Mouse (Mus musculus) v-Abl transformed pro-B cells (cell line): ENCODE results near the gene Sobp.

Experiments used
- in situ Hi-C, 2 experiments: fragments of 400-800 bp; cut with MboI; formaldehyde crosslinking; loops; one replicate each; pipeline ENCODE4 v1.15.1; 2025; ENCODE audit not compliant: unreplicated experiment in 2 of 2

Gene Sobp

DNA sequence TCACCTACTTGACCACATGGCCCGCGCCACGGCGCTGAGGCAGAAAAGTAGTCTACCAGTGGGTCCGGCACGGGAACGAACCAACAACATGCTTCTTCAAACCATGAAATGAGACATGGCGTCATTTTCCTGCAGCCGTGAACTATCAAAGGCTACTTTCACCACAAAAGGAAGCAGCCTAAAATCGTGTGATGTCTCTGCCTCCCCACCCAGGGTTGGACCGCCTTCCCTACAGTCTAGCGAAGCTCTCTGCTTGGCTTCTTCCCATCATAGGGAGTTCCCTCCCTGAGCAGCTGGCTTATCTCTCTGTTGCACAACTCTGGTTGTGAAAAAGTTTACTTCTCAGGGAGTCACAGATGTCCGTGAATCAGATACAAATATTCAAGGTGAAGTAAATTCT, 211.7 kb downstream of the Sobp start:
- in situ Hi-C loops: no loop called here

DNA sequence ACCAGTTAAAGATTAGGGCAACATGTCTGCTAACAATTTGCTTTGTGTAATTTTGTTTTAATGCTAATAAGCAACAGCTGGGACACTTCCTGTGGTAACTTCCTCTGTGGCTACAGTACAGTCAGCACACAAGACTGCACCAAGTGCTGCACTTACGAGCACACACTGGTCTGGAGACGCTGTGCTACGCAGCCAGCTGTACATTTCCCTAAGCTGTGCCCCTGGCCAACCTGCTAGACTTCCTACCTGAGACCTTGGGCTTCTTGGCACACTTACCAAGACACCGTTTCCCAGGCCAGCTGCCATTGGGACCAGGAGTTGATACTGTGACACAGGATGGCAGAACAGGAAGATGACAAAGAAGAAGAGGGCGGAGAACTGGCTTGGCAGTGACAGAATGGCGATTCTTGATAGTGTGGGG, 212.1 kb downstream of the Sobp start:
- in situ Hi-C loops: no loop called here

DNA sequence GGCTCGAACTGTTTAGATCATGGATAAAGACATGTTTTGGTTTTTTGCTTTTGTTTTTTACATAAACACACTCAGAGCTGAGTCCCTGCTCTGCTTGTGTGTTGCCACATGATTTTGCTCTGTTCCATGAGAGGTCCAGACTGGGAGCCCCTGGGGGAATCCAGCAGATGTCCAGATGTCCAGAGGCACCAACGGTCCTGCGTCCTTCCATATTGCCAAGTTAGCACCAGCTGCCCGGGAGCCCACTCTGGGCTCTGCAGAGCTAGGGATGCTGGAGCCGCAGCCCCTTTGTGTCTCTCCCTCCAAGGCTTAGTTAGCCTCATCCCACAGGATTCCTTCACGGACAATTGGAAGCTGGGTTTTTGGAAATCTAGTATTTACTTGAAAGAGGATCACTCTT, 212.6 kb downstream of the Sobp start:
- in situ Hi-C loops: no loop called here

DNA sequence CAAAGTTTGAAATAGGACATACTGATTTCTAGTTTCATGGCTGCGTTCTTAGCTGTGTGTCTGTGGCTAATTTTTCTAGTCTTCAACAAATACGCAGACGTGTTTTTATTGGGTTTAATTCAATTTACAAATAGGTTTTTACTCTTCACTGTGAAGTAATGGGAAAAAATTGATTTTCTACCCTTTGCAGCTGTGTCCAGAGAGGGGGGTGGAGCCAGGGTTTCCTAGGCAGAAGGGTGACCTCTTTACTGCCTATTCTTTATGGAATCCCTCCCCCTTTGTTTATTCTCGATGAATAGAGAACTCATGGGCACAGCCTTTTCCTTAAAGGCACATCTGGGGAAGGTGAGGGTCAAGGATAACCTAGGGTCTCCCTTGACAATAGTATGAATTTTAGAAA, 215.6 kb downstream of the Sobp start:
- in situ Hi-C loops: loop anchor here (5.0 to 10.0 kb wide), 4 partner anchors 34 to 1216 kb away; no protein-coding TSS in a partner anchor

DNA sequence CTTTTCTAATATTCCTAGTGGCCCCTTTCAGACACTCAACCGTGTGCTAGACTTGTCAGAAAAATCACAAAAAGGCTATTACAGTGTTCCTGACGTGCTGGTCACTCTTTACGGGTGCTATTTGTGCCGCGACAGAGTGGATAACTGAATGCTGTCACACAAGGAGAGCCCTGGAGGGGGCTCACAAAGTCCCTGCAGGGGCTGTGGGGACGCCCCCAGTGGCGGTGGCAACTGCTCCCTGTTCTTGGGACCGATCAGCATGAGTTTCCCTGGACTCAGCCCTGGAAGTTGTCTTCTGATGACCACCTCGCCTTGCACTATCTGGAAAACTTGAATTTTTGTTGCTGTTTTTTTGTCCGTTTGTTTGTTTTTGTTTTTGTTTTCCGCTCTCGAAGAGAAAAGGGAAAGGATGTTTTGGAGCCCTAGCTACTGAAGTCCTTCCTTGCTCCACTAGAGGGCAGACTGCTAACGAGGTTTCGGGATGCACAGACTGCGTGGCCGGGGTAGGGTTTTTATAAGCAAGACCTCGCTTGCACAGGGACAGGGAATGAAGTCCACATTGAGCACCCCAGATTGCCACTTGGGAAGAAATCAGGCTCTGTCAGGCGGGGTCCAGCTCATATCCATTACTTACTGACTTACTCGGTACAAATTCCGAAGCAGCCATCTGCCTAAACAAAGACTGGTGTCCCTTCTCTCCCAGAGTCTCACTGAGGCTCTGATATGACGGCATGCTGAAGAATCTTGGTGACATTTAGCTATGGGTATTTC, 216.3 kb downstream of the Sobp start:
- in situ Hi-C loops: loop anchor here (5.0 to 10.0 kb wide), 4 partner anchors 34 to 1217 kb away; no protein-coding TSS in a partner anchor

DNA sequence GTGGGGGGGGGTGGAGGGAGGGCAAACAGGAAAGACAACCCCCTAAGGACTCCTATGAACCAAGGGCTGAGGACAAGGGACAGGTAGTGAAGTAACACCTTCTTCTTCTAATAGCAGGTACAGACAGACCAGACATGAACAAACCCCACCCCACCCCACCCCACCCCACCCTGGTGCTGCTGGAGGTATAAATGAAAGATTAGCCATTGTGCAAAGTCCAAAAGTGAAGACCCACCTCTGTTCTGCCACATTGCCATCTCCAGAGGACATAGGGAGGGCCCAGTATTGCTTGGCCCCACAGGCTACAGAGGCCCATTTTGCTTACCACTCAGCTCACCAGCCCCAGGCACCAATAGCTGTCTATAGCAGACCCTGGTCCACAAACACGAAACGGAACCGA, 219.1 kb downstream of the Sobp start:
- in situ Hi-C loops: loop anchor here (5.0 to 10.0 kb wide), 4 partner anchors 37 to 1220 kb away; no protein-coding TSS in a partner anchor

DNA sequence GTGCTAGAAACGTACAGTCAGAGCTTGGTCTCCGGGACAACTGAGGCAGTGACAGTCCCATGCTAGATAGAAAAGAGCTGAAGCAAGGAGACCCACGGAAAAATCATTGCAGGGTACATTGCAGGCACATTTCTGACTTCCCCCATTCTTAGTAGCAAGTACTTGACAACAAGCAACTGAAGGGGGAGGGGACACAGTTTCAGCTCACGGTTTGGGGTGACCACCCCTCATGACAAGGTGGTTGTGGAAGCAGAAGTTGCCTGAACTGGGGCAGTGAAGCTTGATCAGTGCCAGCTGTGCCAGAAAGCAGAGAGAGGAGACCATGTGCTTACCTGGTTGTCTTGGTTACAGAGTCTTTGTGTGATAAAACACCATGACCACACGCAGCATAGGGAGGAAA, 220.7 kb downstream of the Sobp start:
- in situ Hi-C loops: loop anchor here in 1 of 2 experiments (5.0 to 10.0 kb wide), 4 partner anchors 34 to 1221 kb away; no protein-coding TSS in a partner anchor
